Mouse (Mus musculus) MN1 (cell line): ENCODE data around the gene Pkp2.
A peak's percentile ranks its signal among the peaks of the same experiment; 100 is the strongest.

Experiments used
- DNase-seq: peaks from one replicate; pipeline ENCODE4 v3.0.0-alpha.2; 2016; ENCODE audit warnings: low spot score

The Pkp2 gene

DNA sequence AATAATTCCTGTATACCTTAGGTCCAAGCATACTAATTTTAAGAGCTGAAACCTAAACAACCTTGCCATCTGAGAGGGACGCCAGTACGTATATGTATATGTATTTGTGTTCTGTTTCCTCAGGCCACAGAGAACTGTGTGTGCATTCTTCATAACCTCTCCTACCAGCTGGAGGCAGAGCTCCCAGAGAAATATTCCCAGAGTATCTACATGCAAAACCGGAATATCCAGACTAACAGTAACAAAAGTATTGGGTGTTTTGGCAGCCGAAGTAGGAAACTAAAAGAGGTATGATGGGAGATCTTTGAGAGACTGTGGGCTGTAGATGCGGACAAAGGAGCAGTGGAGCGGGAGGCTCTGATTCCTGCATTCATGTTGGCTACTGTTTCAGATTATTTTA lies 48.4 kb downstream of the Pkp2 start:
- DNase-seq, result no peak

DNA sequence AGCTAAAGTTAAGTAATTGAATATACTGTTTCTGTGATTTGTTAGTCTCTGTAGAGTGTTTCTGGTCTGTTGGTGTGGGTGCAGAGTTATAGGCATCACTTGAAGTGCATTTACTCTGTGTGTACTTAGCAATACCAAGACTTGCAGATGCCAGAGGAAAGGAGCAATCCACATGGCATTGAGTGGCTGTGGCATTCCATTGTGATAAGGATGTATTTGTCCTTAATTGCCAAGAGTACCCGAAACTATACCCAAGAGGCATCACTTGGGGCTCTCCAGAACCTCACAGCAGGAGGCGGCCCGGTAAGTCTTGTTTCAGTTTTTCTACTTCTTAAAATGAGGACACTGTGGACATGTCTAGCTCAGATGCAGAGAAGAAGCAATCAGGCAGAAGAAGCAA lies 49.3 kb downstream of the Pkp2 start:
- DNase-seq, result no peak

DNA sequence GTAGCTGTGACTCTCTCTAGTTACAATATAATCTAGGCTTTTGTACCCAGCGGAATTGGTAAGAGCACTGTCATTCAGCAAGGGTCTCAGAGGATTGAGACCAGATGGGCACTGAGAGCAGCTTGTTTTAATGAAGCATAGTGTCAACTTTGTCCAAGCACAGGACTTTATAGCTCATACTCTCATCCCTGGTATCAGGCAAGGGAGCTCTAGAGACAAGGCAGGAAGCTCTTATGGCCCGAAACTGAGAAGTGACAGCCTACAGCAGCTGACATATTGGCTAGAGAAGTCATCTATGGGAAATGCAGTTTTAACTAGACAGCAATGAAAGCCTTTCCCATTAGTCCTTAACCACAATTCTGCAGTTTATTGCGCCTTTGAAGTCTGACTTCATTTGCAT lies 59.9 kb downstream of the Pkp2 start:
- no peak for DNase-seq

DNA sequence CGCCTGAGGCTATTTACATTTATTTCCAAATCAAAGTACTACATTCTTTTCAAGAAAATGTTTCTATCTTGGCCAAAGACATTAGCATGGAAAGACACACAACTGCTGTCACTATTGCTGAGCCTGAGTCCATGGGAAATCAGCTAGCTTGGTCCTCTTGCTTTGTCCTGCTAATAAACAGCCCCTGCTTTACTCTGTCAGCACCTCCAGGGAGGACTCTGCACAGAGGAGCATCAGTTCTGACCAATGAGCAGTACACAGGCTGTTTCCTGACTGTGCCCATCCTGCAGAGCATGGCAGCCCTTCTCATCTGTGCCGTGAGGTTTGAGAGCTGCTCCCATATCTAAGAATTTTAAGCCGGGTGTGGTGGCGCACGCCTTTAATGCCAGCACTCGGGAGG lies 60.6 kb downstream of the Pkp2 start:
- no peak for DNase-seq

DNA sequence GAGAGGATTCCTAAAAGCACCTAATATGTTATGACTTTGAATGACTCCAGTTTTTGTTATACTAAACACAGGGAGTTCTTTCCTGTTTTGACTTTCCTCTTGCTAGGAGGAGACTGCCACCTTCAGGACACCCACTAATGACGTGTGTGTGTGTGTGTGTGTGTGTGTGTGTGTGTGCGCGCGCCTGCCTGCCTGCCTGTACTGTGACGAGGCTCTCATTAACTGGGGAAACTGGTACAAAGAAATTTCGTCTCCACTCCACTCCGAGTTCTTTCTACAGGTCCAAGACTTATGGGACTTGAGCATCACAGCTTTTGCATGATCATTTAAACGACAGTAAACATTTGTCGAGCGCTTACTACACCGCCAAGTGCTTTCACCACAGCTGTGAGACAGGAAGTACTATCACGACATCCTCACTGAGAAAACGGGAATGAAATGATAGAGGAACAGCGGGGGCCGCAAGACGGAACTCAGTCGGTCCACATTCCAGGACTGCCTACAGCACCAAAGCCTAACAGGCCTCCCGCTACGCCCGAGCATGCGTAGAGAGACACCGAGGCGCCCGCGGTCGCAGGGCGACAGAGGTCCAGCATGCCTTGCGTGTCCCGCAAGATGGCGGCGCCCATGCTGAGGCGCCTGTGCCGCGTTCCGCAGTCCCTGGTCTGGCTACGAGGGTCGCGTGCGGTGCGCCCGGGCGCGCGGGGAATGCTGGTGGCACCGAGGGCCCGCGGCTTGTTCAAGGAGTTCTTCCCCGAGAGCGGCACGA lies 89.4 kb downstream of the Pkp2 start, which contains the start of gene Yars2:
Gene Yars2, plus strand, starts transcription at position 597 of the 769 bp plus-strand sequence.
- DNase-seq, result peak; percentile 93

DNA sequence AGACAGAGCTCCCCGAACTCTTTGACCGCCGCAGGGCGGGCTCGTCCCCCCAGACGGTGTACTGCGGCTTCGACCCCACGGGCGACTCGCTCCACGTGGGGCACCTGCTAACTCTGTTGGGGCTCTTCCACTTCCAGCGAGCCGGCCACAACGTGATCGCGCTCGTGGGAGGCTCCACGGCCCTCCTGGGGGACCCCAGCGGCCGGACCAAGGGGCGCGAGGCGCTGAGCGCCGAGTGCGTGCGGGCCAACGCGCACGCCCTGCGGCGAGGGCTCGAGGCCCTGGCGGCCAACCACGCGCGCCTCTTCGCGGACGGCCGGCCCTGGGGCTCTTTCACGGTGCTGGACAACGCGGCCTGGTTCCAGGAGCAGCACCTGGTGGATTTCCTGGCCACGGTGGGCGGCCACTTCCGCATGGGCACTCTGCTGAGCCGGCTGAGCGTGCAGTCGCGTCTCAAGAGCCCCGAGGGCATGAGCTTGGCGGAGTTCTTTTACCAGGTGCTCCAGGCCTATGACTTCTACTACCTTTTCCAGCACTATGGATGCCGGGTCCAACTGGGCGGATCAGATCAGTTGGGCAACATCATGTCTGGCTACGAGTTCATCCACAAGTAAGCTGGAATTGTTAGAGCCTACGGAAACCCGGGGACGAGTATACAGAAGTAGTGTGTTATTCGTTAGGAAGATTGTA lies 90.2 kb downstream of the Pkp2 start:
- DNase-seq, result peak; percentile 71

DNA sequence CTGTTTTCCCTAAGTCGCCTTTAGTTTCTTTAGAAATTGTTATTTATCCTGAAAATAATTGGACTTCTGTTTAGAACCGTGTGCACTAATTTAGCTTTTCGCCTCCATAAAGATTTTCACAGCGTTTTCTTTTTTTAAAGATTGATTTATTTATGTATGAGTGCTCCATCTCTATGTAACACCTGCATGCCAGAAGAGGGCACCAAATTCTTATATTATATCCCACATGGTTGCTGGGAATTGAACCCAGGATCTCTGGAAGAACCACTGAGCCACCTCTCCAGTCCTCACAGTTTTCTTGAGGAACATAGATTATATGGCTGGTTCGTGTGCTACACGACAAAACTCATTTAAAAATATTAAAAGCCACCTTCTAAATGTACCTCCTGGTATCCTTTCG lies 90.8 kb downstream of the Pkp2 start:
- DNase-seq, result peak; percentile 48

GRCm38 (mm10) chr16:16311319-16311718 lies 98.2 kb downstream of the Pkp2 start:
- no peak for DNase-seq
